Mouse (Mus musculus) C2C12 (cell line): Measurements from ENCODE around the gene Trim59. TPM values are rescaled to one million over a fixed set of nuclear protein-coding genes. Genes with fewer than 3 reads are reported as not detected.

Experiments
- H3K27me3 ChIP-seq: one replicate; pipeline ENCODE4 v1.6.1; 2011; ENCODE audit not compliant: control insufficient read depth, insufficient read depth, insufficient read length
- H3K36me3 ChIP-seq: one replicate; pipeline ENCODE4 v1.6.1; 2011; ENCODE audit not compliant: control insufficient read depth, insufficient read depth
- H3K4me3 ChIP-seq: one replicate; pipeline ENCODE4 v1.5.1; 2011; ENCODE audit warnings: mild to moderate bottlenecking, control low read depth; ENCODE audit not compliant: poor library complexity, insufficient read depth, severe bottlenecking
- H3K79me2 ChIP-seq: one replicate; pipeline ENCODE4 v1.6.1; 2011; ENCODE audit not compliant: control insufficient read depth, insufficient read depth
- H3K79me3 ChIP-seq: one replicate; pipeline ENCODE4 v1.6.1; 2011; ENCODE audit warnings: low read depth, control low read depth
- H3ac ChIP-seq: one replicate; pipeline ENCODE3; 2011; ENCODE audit warnings: low read depth; ENCODE audit not compliant: control insufficient read depth, insufficient read length
- CEBPB ChIP-seq: IDR thresholded peaks from one replicate; pipeline ENCODE4 v1.6.1; 2011; ENCODE audit warnings: low read depth, mild to moderate bottlenecking, control low read depth, moderate library complexity
- CTCF ChIP-seq: IDR thresholded peaks from one replicate; pipeline ENCODE4 v1.5.1; 2011; ENCODE audit not compliant: control insufficient read depth, insufficient read depth, insufficient read length
- FOSL1 ChIP-seq: IDR thresholded peaks from one replicate; pipeline ENCODE4 v1.8.0; 2011; ENCODE audit warnings: mild to moderate bottlenecking, low read length; ENCODE audit not compliant: poor library complexity, insufficient read depth, severe bottlenecking
- MAX ChIP-seq: IDR thresholded peaks from one replicate; pipeline ENCODE4 v1.6.1; 2011; ENCODE audit warnings: mild to moderate bottlenecking, control low read depth
- MYOD1 ChIP-seq: IDR thresholded peaks from one replicate; pipeline ENCODE4 v1.6.1; 2011; ENCODE audit warnings: low read depth; ENCODE audit not compliant: control insufficient read depth, insufficient read length
- MYOG ChIP-seq: IDR thresholded peaks from one replicate; pipeline ENCODE4 v1.6.1; 2011; ENCODE audit not compliant: control insufficient read depth, insufficient read length; ENCODE audit errors: extremely low read depth
- USF1 ChIP-seq: IDR thresholded peaks from one replicate; pipeline ENCODE4 v1.6.1; 2011; ENCODE audit warnings: low read depth, mild to moderate bottlenecking, control low read depth, moderate library complexity
- long read RNA-seq, 2 experiments: library from polyadenylated mRNA; unstranded; transcript quantifications; one replicate each; pipeline ENCODE4 v2.0.0; 2019 to 2020
- polyA plus RNA-seq: library from polyadenylated mRNA; unstranded; fragments of >200 nt; fragmentation: generic; extraction: Trizol; gene quantifications from one replicate; pipeline ENCODE4 v1.2.1, GENCODE M21; 2012; ENCODE audit warnings: missing spikeins

Trim59 gene
- polyA plus RNA-seq: 24.7 TPM
- long read RNA-seq, experiment 1, transcript Trim59-201 (3 exons, 2,939 nt): major isoform, 19 of 36 reads
- long read RNA-seq, experiment 1, partial matches to known transcripts: 1 of 36 reads
- long read RNA-seq, experiment 1, other reads (novel, unspliced or antisense): 12 of 36 reads
- long read RNA-seq, experiment 2, transcript Trim59-201 (3 exons, 2,939 nt): minor isoform, 21 of 155 reads
- long read RNA-seq, experiment 2, transcript Trim59-202 (3 exons, 1,553 nt): major isoform, 24 of 155 reads
- long read RNA-seq, experiment 2, partial matches to known transcripts: 77 of 155 reads
- long read RNA-seq, experiment 2, other reads (novel, unspliced or antisense): 33 of 155 reads

DNA sequence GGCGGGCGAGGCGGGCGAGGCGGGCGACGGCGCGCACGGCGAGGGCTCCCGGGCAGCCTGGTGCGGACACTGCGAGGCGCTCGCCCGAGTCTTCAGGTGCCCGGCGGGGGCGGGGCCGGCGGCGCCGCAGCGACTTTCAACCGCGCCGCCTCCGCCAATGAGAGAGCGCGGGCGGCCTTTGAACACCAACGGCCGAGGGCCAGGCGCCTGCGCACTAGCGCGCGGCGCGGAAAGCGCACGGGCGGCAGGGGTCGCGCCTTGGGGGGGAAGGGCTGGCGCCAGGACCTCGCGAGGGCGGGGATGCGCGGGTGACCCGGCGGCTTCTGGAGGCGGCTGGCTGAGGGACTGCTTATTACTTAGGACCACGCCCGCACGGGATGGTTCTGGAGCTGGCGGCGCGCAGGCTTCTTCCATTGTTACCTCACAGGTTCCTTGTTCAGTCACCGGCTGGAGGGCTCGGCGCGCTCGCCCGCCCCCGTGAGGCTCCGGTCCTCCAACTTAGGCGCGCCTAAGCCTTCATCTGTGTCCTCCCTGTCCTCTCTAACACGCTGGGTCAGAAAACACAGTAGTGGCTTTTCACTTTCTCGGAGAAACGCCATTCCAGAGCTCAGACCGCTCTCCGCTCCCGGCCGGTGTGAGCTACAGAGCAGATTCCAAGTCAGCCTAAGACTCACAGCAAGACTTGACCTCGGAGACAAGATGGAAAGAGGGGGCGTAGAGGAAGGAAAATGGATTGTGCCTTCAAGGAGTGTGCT is at the start of gene Trim59:
TSS of gene Trim59 (minus strand) at position 111 of the 755 bp plus-strand sequence.
- peaks cover 36% of the 10 kb centered on the region for H3K36me3 ChIP-seq
- peaks cover 45% of the 10 kb centered on the region for H3K79me3 ChIP-seq
- TF ChIP-seq FOSL1: no peak
- no peak for TF ChIP-seq MYOG
- no peak for TF ChIP-seq MAX
- no peak for TF ChIP-seq CTCF
- TF ChIP-seq USF1: no peak
- no peak for TF ChIP-seq MYOD1
- no peak for TF ChIP-seq CEBPB

GRCm38 (mm10) chr3:69064005-69064404 is 19.4 kb upstream of the Trim59 start:
- Histone ChIP-seq H3K79me2 (no peaks in the 10 kb centered on the region), H3K27me3 (no peaks in the 10 kb centered on the region), H3K79me3 (no peaks in the 10 kb centered on the region), H3K36me3 (no peaks in the 10 kb centered on the region), H3ac (no peak overlapping the region), H3K4me3 (no peak overlapping the region)
- TF ChIP-seq MYOG: no peak
- TF ChIP-seq USF1: no peak
- no peak for TF ChIP-seq CTCF

More for the DNA sequence above, at the start of gene Trim59:
- peak within 1 kb of the TSS; percentile 61 for H3K4me3 ChIP-seq
- peaks cover 47% of the 10 kb centered on the region for H3K79me2 ChIP-seq
- H3K27me3 ChIP-seq: no peaks in the 10 kb centered on the region
- H3ac ChIP-seq: peak within 1 kb of the TSS; percentile 94

DNA sequence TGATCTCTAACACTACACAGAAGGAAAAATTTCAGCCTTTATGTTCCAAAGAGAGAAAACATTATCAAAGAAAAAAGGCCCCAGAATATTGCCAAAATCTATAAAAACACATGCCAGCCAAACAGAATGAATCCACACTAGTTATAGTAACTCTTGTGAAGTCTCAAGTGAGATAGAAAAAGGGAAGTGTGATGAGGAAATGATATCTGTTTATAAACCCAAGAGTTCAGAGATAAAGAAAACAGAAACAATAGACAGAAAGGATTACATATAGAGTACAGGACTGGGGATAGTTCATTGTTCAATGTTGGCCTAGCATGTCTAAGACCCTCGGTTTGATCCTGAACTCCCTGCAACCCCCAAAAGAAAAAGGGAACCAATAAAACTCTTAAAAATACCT is 18.2 kb upstream of the Trim59 start:
- Histone ChIP-seq H3K27me3 (no peaks in the 10 kb centered on the region), H3K79me3 (no peaks in the 10 kb centered on the region), H3K4me3 (no peak overlapping the region), H3K79me2 (no peaks in the 10 kb centered on the region), H3K36me3 (no peaks in the 10 kb centered on the region), H3ac (no peak overlapping the region)
- TF ChIP-seq USF1 (no peak), CTCF (no peak), FOSL1 (no peak), CEBPB (no peak), MYOD1 (no peak), MAX (no peak), MYOG (no peak)

- H3K79me3 ChIP-seq: no peaks in the 10 kb centered on the region
- no peaks in the 10 kb centered on the region for H3K36me3 ChIP-seq
- no peak overlapping the region for H3ac ChIP-seq
- no peak overlapping the region for H3K4me3 ChIP-seq
- TF ChIP-seq CTCF (no peak), CEBPB (no peak), USF1 (no peak), MAX (no peak), MYOG (no peak), FOSL1 (no peak), MYOD1 (no peak)
- no peaks in the 10 kb centered on the region for H3K27me3 ChIP-seq
- no peaks in the 10 kb centered on the region for H3K79me2 ChIP-seq
Observed at GRCm38 (mm10) chr3:69060672-69061071, 16.1 kb upstream of the Trim59 start.

DNA sequence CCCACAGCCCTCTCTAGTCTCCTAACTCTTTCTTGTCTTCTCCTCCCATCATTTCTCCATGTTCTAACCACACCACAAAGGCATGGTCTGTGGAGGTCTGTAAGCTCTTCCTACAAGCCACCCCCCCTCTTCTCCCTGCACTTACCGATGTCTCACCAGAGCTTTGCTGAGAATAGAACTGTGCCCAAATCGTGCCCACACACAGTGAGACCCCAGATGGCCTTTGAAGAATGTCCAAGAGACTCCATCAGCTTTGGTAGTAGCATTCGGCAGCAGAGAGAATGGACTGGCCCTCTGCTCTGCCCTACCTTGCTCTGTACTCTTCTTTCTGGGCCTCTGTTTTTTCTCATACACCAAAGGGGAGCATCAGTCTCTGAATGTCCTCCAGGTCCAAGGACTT is 11.3 kb upstream of the Trim59 start:
- Histone ChIP-seq H3K79me3 (no peaks in the 10 kb centered on the region), H3ac (no peak overlapping the region), H3K36me3 (no peaks in the 10 kb centered on the region), H3K79me2 (no peaks in the 10 kb centered on the region), H3K27me3 (no peaks in the 10 kb centered on the region), H3K4me3 (no peak overlapping the region)
- no peak for TF ChIP-seq FOSL1
- no peak for TF ChIP-seq CTCF
- no peak for TF ChIP-seq MYOD1
- TF ChIP-seq MAX: no peak
- TF ChIP-seq MYOG: no peak
- TF ChIP-seq CEBPB: no peak
- TF ChIP-seq USF1: no peak
